Mouse (Mus musculus) embryonic facial prominence, embryonic 14.5 days (tissue): ENCODE data around the gene Slc10a7. TPM values are rescaled to one million over a fixed set of nuclear protein-coding genes. Genes with fewer than 3 reads are reported as not detected.

Source experiments
- ATAC-seq: fragments of 200-750 bp; cut with Nextera tagmentation; 2 replicates; pipeline ENCODE4 v1.8.0; 2017; ENCODE audit warnings: low read depth, moderate number of reproducible peaks, moderate TSS enrichment
- DNase-seq: peaks from one replicate; pipeline ENCODE4 v3.0.0-alpha.2; 2015; ENCODE audit warnings: low spot score
- H3K27ac ChIP-seq: fragments of 300-500 bp; sonication (generic); replicated peaks from 2 replicates; pipeline ENCODE4 v1.5.1; 2014; ENCODE audit warnings: low read depth, mild to moderate bottlenecking, low read length, moderate library complexity
- H3K27me3 ChIP-seq: fragments of 300-500 bp; sonication (generic); replicated peaks from 2 replicates; pipeline ENCODE4 v1.6.1; 2014; ENCODE audit warnings: low read length; ENCODE audit not compliant: control insufficient read depth, insufficient read depth
- H3K36me3 ChIP-seq: fragments of 300-500 bp; sonication (generic); 2 replicates; pipeline ENCODE4 v1.6.1; 2014; ENCODE audit warnings: low read length, mixed read lengths; ENCODE audit not compliant: control insufficient read depth, insufficient read depth
- H3K4me1 ChIP-seq: fragments of 300-500 bp; sonication (generic); 2 replicates; pipeline ENCODE4 v1.6.1; 2014; ENCODE audit warnings: antibody characterized with exemption, low read length; ENCODE audit not compliant: control insufficient read depth, insufficient read depth
- H3K4me2 ChIP-seq: fragments of 300-500 bp; sonication (generic); 2 replicates; pipeline ENCODE4 v1.6.1; 2014; ENCODE audit warnings: low read depth, mild to moderate bottlenecking, low read length, moderate library complexity, mixed read lengths
- H3K4me3 ChIP-seq: fragments of 300-500 bp; sonication (generic); 2 replicates; pipeline ENCODE4 v1.5.1; 2014; ENCODE audit warnings: low read depth, mild to moderate bottlenecking, low read length
- H3K9ac ChIP-seq: fragments of 300-500 bp; sonication (generic); 2 replicates; pipeline ENCODE4 v1.6.1; 2014; ENCODE audit warnings: low read depth, mild to moderate bottlenecking, low read length, moderate library complexity, mixed read lengths
- H3K9me3 ChIP-seq: fragments of 300-500 bp; sonication (generic); 2 replicates; pipeline ENCODE4 v1.6.1; 2016; ENCODE audit warnings: low read length; ENCODE audit not compliant: control insufficient read depth
- WGBS: fragments of 180-500 bp; shearing (Covaris S2); extraction: QIAGEN DNeasy Blood & Tissue Kit; methylation state at CpG from one replicate; pipeline ENCODE4 v1.1.7; 2014; 5-methylcytosine and 5-hydroxymethylcytosine counted together
- polyA plus RNA-seq: library from polyadenylated mRNA; unstranded; fragments of >200 nt; fragmentation: Nextera tagmentation; extraction: Ambion mirVana; gene quantifications from 2 replicates; pipeline ENCODE4 v1.2.1, GENCODE M21; 2014

Slc10a7 gene
- polyA plus RNA-seq, 1 experiment from 2014 or later, result 13.6 TPM

- Histone ChIP-seq H3K4me2 (no peak overlapping the region), H3K4me3 (no peak overlapping the region), H3K9me3 (no peaks in the 10 kb centered on the region), H3K4me1 (peaks cover 10% of the 10 kb centered on the region; the same call in 1 of the 2 replicates), H3K27ac (no peak overlapping the region), H3K9ac (no peak overlapping the region), H3K36me3 (peaks cover 18% of the 10 kb centered on the region), H3K27me3 (no peaks in the 10 kb centered on the region)
- 83% methylated on average over 14 of the region's 14 CpGs for WGBS
- DNase-seq, result peak; percentile 37
- no peak for ATAC-seq
These were observed 219.1 kb downstream of the Slc10a7 start for GRCm38 (mm10) chr8:78728240-78728639.

- peak overlapping the region; percentile 67 for H3K27ac ChIP-seq
- peak; percentile 87 for DNase-seq
These were observed 223.3 kb downstream of the Slc10a7 start for GRCm38 (mm10) chr8:78732410-78732809.

DNA sequence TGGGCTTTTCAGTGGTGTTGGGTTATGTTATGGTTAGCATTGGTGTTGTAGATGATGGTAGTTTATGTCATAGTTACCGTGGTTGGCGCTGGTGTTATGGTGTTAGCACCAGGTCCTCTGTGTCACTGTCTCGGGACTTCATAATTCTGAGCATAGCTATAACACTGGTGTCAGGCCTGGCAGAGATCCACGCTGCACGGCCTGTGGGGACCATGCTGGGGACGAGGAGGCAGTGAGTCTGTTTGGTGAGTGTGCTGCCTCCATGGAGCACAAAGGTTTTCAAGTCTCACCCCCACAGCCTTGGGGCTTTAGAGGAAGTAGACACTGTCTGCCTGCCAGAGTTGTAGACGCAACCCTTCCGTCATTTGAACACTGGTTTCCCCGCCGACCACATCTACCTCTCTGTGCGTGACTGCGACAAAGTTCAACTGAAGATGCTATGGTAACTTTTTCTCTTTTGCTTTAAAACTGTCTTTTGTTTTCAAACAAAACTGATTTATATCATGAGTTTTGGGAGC lies 223.9 kb downstream of the Slc10a7 start:
- H3K9me3 ChIP-seq, result no peaks in the 10 kb centered on the region
- 67% methylated on average over 12 of the region's 12 CpGs for WGBS
- H3K4me3 ChIP-seq, result no peak overlapping the region
- peak overlapping the region; percentile 67 for H3K27ac ChIP-seq
- H3K27me3 ChIP-seq, result no peaks in the 10 kb centered on the region
- DNase-seq (no peak), ATAC-seq (0 out of 2 replicates have a peak, but pooled peaks have one; percentile 16)
- H3K4me1 ChIP-seq, result peaks cover 15% of the 10 kb centered on the region; the same call in 1 of the 2 replicates
- H3K36me3 ChIP-seq, result peaks cover 18% of the 10 kb centered on the region
- H3K9ac ChIP-seq, result no peak overlapping the region
- H3K4me2 ChIP-seq, result no peak overlapping the region

More at GRCm38 (mm10) chr8:78732410-78732809, 223.3 kb downstream of the Slc10a7 start:
- no peaks in the 10 kb centered on the region for H3K27me3 ChIP-seq
- H3K4me3 ChIP-seq, result no peak overlapping the region
- H3K9ac ChIP-seq, result no peak overlapping the region
- whole genome bisulfite sequencing, result 42% methylated on average over 7 of the region's 7 CpGs
- H3K4me2 ChIP-seq, result no peak overlapping the region
- peak; percentile 72 for ATAC-seq
- H3K4me1 ChIP-seq, result peaks cover 15% of the 10 kb centered on the region; the same call in 1 of the 2 replicates
- peaks cover 18% of the 10 kb centered on the region for H3K36me3 ChIP-seq
- no peaks in the 10 kb centered on the region for H3K9me3 ChIP-seq

DNA sequence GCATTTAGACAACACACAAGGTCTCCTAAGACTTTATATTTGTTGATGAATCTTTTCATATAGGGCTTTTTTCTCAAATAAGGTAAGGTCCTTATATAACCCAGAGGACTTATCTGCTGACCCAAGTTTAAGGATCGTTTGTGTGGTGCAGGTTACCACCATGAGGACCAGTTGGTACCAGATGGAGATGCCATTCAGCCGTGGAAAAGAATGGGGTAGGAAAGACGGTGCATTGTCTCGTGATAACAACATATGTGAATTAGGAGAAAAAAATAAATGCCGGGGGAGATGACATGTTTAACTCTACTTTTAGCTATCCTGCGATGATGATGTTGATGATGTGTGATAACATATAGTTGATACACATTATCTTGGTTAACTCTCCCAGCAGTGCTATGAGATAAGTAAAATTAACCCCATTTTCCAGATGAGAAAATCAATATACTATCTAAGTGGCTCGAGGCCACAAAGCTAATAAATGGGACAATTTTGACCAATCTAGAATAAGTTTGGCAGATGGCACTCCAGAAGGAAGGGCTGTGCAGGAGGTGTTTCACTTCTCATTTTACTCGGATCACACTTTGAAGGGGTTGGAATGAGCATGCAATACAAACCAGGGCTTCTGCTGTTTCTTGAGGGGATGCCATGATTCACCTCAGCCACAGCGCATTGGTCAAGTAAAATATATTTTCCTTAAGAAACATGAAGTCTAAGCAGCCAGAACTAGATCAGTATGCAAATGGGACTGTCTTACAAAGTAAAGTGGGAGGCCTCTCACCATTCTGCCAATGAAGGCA lies 225.8 kb downstream of the Slc10a7 start:
- no peak for DNase-seq
- WGBS, result 91% methylated on average over 9 of the region's 9 CpGs
- no peak for ATAC-seq
- H3K27me3 ChIP-seq, result no peaks in the 10 kb centered on the region
- no peak overlapping the region for H3K4me2 ChIP-seq
- H3K9me3 ChIP-seq, result no peaks in the 10 kb centered on the region
- H3K4me1 ChIP-seq, result peaks cover 19% of the 10 kb centered on the region
- no peak overlapping the region for H3K27ac ChIP-seq
- H3K9ac ChIP-seq, result no peak overlapping the region
- no peak overlapping the region for H3K4me3 ChIP-seq
- peaks cover 13% of the 10 kb centered on the region for H3K36me3 ChIP-seq

DNA sequence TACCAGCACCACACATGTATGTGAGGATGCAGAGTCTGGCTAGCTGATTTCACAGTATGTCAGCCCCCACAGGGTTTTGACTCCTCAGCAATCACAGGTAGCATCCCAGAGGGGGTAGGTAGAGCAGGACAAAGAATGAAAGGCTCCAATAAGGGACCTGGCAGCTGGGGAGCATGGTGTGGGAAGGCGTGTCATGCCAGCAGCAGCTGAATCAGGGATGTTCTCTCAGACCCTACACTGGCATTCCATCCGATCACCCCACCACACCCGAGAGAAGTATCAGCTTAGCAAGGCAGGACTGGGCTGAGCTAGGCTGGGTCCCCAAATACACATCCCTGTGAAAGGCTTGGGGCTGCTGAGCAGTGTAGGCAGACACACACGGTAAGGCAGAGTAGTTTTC lies 229.2 kb downstream of the Slc10a7 start:
- no peak for ATAC-seq
- Histone ChIP-seq H3K9me3 (no peaks in the 10 kb centered on the region), H3K4me2 (no peak overlapping the region)

GRCm38 (mm10) chr8:78740936-78741335 lies 231.8 kb downstream of the Slc10a7 start:
- Histone ChIP-seq H3K27ac (peak overlapping the region; percentile 88), H3K36me3 (no peaks in the 10 kb centered on the region), H3K9ac (no peak overlapping the region), H3K4me3 (no peak overlapping the region), H3K4me2 (no peak overlapping the region), H3K9me3 (no peaks in the 10 kb centered on the region), H3K4me1 (peaks cover 30% of the 10 kb centered on the region), H3K27me3 (no peaks in the 10 kb centered on the region)
- no peak for ATAC-seq
- 36% methylated on average over 6 of the region's 6 CpGs for WGBS
- no peak for DNase-seq

More for the DNA sequence above, 229.2 kb downstream of the Slc10a7 start:
- Histone ChIP-seq H3K27ac (no peak overlapping the region), H3K27me3 (no peaks in the 10 kb centered on the region), H3K36me3 (no peaks in the 10 kb centered on the region), H3K9ac (no peak overlapping the region), H3K4me1 (peaks cover 35% of the 10 kb centered on the region), H3K4me3 (no peak overlapping the region)
- DNase-seq, result no peak
- 62% methylated on average over 4 of the region's 4 CpGs for WGBS

- Histone ChIP-seq H3K27ac (peak overlapping the region; percentile 88), H3K4me2 (peak overlapping the region; percentile 4; the same call in 1 of the 2 replicates), H3K4me3 (no peak overlapping the region), H3K27me3 (no peaks in the 10 kb centered on the region), H3K9ac (0 out of 2 replicates have a peak overlapping the region, but pooled peaks have one; percentile 9), H3K9me3 (no peaks in the 10 kb centered on the region), H3K36me3 (no peaks in the 10 kb centered on the region), H3K4me1 (peaks cover 30% of the 10 kb centered on the region)
- no peak for DNase-seq
- no peak for ATAC-seq
- WGBS, result 51% methylated on average over 3 of the region's 3 CpGs
These were observed 232.3 kb downstream of the Slc10a7 start for GRCm38 (mm10) chr8:78741496-78741895.

- Histone ChIP-seq H3K4me1 (peaks cover 30% of the 10 kb centered on the region), H3K4me2 (peak overlapping the region; percentile 4; the same call in 1 of the 2 replicates), H3K27ac (peak overlapping the region; percentile 88), H3K36me3 (no peaks in the 10 kb centered on the region), H3K9ac (0 out of 2 replicates have a peak overlapping the region, but pooled peaks have one; percentile 3), H3K27me3 (no peaks in the 10 kb centered on the region), H3K4me3 (no peak overlapping the region), H3K9me3 (no peaks in the 10 kb centered on the region)
- peak; percentile 85 for DNase-seq
- ATAC-seq, result peak; percentile 70
- 12% methylated on average over 3 of the region's 3 CpGs for WGBS
These were observed 232.8 kb downstream of the Slc10a7 start for GRCm38 (mm10) chr8:78741965-78742364.
